Mouse (Mus musculus) cerebellum, adult 2 months (tissue): ENCODE data around the gene Smg6.

Experiments used
- CTCF ChIP-seq: fragments of 200-500 bp; IDR thresholded peaks from 2 replicates; pipeline ENCODE4 v1.5.1; 2011; ENCODE audit warnings: low read depth, mild to moderate bottlenecking, control low read depth, low read length, moderate library complexity, borderline replicate concordance; ENCODE audit not compliant: insufficient read depth
- POLR2A ChIP-seq: fragments of 200-500 bp; IDR thresholded peaks from 2 replicates; pipeline ENCODE4 v1.6.1; 2011; ENCODE audit warnings: low read length, control low read depth, borderline replicate concordance; ENCODE audit not compliant: insufficient read depth

- TF ChIP-seq CTCF (no peak), POLR2A (no peak)
Observed at GRCm38 (mm10) chr11:75094759-75095158, 169.1 kb downstream of the Smg6 start.
